Comparison of ENCODE assay signal across 14 mouse cellular contexts in the genomic region with DNA sequence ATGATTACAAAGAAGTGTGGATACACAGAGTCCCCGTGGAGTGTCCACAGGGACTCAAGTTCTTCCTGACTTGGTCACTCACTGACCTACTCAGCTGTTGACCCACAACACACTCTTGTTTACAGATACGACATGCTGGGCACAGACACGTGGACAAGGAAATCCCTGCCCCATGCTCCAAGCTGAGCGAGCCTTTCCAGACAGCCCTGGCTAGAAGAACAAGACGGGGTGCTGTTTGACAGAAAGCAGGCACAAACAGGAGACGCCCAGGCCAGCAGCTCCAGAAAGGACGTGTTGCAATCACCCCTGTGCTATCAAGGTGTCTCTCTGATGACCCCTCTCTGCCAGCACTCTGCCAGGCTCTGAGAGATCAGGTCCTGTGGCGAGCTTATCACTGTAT.
DNase-seq lines count a peak whose midpoint lies in the region; ATAC-seq and TF ChIP-seq lines count a peak whose summit lies in the region.
"Had no signal": no experiment of that assay in that cellular context is flagged by ENCODE, and none has a peak within 500 bp of the region (broad histone marks: within the 10 kb centered on the region; RNA-seq: fewer than 3 reads in every experiment).

No protein-coding gene starts in this region.

- H3K27me3 ChIP-seq in lung, postnatal 0 days (replicated peaks; ENCODE audit: insufficient read depth, low read length) = no peaks in the 10 kb centered on the region
- H3K27me3 ChIP-seq in kidney, postnatal 0 days (ENCODE audit: insufficient read depth, low read length) = no peaks in the 10 kb centered on the region
- H3K27me3 ChIP-seq: limb, embryonic 13.5 days; lung, embryonic 15.5 days; midbrain, embryonic 15.5 days; neural tube, embryonic 12.5 days had no signal

- no peak overlapping the region; the same call in 1 of the 2 replicates for H3K27ac ChIP-seq in lung, postnatal 0 days (ENCODE audit: low read length)
- 0 out of 2 replicates have a peak overlapping the region, but pooled peaks have one; percentile 32 for H3K27ac ChIP-seq in kidney, postnatal 0 days
- H3K27ac ChIP-seq: hindbrain, postnatal 0 days; limb, embryonic 13.5 days; lung, embryonic 15.5 days; midbrain, embryonic 15.5 days; neural tube, embryonic 12.5 days had no signal

- WGBS in lung, postnatal 0 days = 31% methylated on average over 8 of the region's 8 CpGs
- WGBS in lung, adult 2 months = 28% methylated on average over 8 of the region's 8 CpGs
- 61% methylated on average over 8 of the region's 8 CpGs for WGBS in kidney, postnatal 0 days

- no peak for TF ChIP-seq CTCF in lung, postnatal 0 days (IDR thresholded peaks at IDR 0.05)
- no peak for TF ChIP-seq CTCF in lung, adult 2 months (IDR thresholded peaks at IDR 0.05; ENCODE audit: insufficient read depth, low read length)
- TF ChIP-seq CTCF in kidney, postnatal 0 days (IDR thresholded peaks at IDR 0.05; ENCODE audit: low read depth) = no peak

- H3K9ac ChIP-seq in lung, postnatal 0 days (replicated peaks; ENCODE audit: low read depth) = no peak overlapping the region
- no peak overlapping the region for H3K9ac ChIP-seq in kidney, postnatal 0 days (ENCODE audit: low read depth, low read length)
- H3K9ac ChIP-seq: limb, embryonic 13.5 days; lung, embryonic 15.5 days; midbrain, embryonic 15.5 days; neural tube, embryonic 12.5 days had no signal

- peak; percentile 37 for ATAC-seq in lung, postnatal 0 days
- no peak for ATAC-seq in kidney, postnatal 0 days (replicated peaks; ENCODE audit: low FRiP score, low read depth)
- ATAC-seq: hindbrain, postnatal 0 days; midbrain, embryonic 15.5 days had no signal

- no peak overlapping the region for H3K4me3 ChIP-seq in lung, postnatal 0 days (ENCODE audit: low read depth, low read length)
- no peak overlapping the region for H3K4me3 ChIP-seq in lung, adult 2 months (replicated peaks; ENCODE audit: extremely low read depth, low read depth, low read length)
- H3K4me3 ChIP-seq in kidney, postnatal 0 days (replicated peaks; ENCODE audit: low read depth, low read length) = no peak overlapping the region
- H3K4me3 ChIP-seq: limb, embryonic 13.5 days; lung, embryonic 15.5 days; midbrain, embryonic 15.5 days; neural tube, embryonic 12.5 days had no signal

- TF ChIP-seq POLR2A in lung, adult 2 months (IDR thresholded peaks at IDR 0.05; ENCODE audit: borderline replicate concordance, extremely low read depth, low read depth, low read length) = no peak

- DNase-seq in adrenal gland, adult 8-10 months = peak; percentile 9
- DNase-seq in adrenal gland, postnatal 36 days = no peak
- peak; percentile 17 for DNase-seq in lung, postnatal 0 days (ENCODE audit: low spot score)
- DNase-seq in lung, adult 2 months = no peak
- DNase-seq in kidney, postnatal 0 days (ENCODE audit: low spot score) = no peak
- DNase-seq in yolk sac, embryonic 10.5 days (ENCODE audit: low spot score) = peak; percentile 38
- DNase-seq in left cerebral cortex, adult 18-20 months (ENCODE audit: low spot score in 2 of 2) = no peak
- DNase-seq in embryo, embryonic 9.5 days (ENCODE audit: extremely low spot score) = no peak
- DNase-seq: thymus, postnatal 36 days had no signal

- peaks cover 4% of the 10 kb centered on the region; the same call in 1 of the 2 replicates for H3K4me1 ChIP-seq in lung, postnatal 0 days (ENCODE audit: insufficient read depth, low read depth, low read length)
- H3K4me1 ChIP-seq in lung, adult 2 months (ENCODE audit: control insufficient read depth, insufficient read depth, low read length) = no peaks in the 10 kb centered on the region
- no peaks in the 10 kb centered on the region for H3K4me1 ChIP-seq in kidney, postnatal 0 days (replicated peaks; ENCODE audit: insufficient read depth, low read length)
- H3K4me1 ChIP-seq: lung, embryonic 15.5 days; midbrain, embryonic 15.5 days; neural tube, embryonic 12.5 days had no signal

- TF ChIP-seq EP300 in lung, postnatal 0 days (IDR thresholded peaks at IDR 0.05) = peak; percentile 15; the same call in 1 of the 2 replicates

- H3K4me2 ChIP-seq in lung, postnatal 0 days (replicated peaks; ENCODE audit: low read depth, low read length) = no peak overlapping the region
- no peak overlapping the region for H3K4me2 ChIP-seq in kidney, postnatal 0 days (ENCODE audit: low read length)
- H3K4me2 ChIP-seq: limb, embryonic 13.5 days; lung, embryonic 15.5 days; midbrain, embryonic 15.5 days; neural tube, embryonic 12.5 days had no signal

- no peaks in the 10 kb centered on the region for H3K9me3 ChIP-seq in lung, postnatal 0 days (ENCODE audit: low read length)
- H3K9me3 ChIP-seq in kidney, postnatal 0 days (replicated peaks; ENCODE audit: low read length) = no peaks in the 10 kb centered on the region
- H3K9me3 ChIP-seq: limb, embryonic 13.5 days; lung, embryonic 15.5 days; midbrain, embryonic 15.5 days; neural tube, embryonic 12.5 days had no signal

- no peaks in the 10 kb centered on the region for H3K36me3 ChIP-seq in lung, postnatal 0 days (ENCODE audit: insufficient read depth, low read length)
- H3K36me3 ChIP-seq in kidney, postnatal 0 days (ENCODE audit: insufficient read depth, low read length) = no peaks in the 10 kb centered on the region
- H3K36me3 ChIP-seq: limb, embryonic 13.5 days; lung, embryonic 15.5 days; midbrain, embryonic 15.5 days; neural tube, embryonic 12.5 days had no signal

Comparison
In these comparisons a context has a peak if more than half of its experiments do, and no peak if none do; other contexts are left out.
1. DNase-seq: peak in adrenal gland, adult 8-10 months (single experiment), lung, postnatal 0 days (single experiment) and yolk sac, embryonic 10.5 days (single experiment); none in adrenal gland, postnatal 36 days (0 of 2), lung, adult 2 months (single experiment), kidney, postnatal 0 days (single experiment), left cerebral cortex, adult 18-20 months (0 of 2) and embryo, embryonic 9.5 days (single experiment).